Mouse (Mus musculus) neural tube, embryonic 13.5 days (tissue): ENCODE data around the gene Pigk. TPM values are rescaled to one million over a fixed set of nuclear protein-coding genes. Genes with fewer than 3 reads are reported as not detected.

Experiments used
- ATAC-seq: fragments of 200-750 bp; cut with Nextera tagmentation; 2 replicates; pipeline ENCODE4 v1.8.0; 2017; ENCODE audit warnings: low read depth, mild to moderate bottlenecking, moderate TSS enrichment, moderate library complexity
- H3K27ac ChIP-seq: fragments of 300-500 bp; sonication (generic); replicated peaks from 2 replicates; pipeline ENCODE4 v1.5.1; 2015; ENCODE audit warnings: moderate library complexity, mild to moderate bottlenecking, inconsistent platforms
- H3K27me3 ChIP-seq: fragments of 300-500 bp; sonication (generic); 2 replicates; pipeline ENCODE4 v1.6.1; 2015; ENCODE audit warnings: mild to moderate bottlenecking, inconsistent platforms
- H3K36me3 ChIP-seq: fragments of 300-500 bp; sonication (generic); 2 replicates; pipeline ENCODE4 v1.6.1; 2015; ENCODE audit warnings: mild to moderate bottlenecking, inconsistent platforms
- H3K4me1 ChIP-seq: fragments of 300-500 bp; sonication (generic); replicated peaks from 2 replicates; pipeline ENCODE4 v1.6.1; 2015; ENCODE audit warnings: inconsistent platforms
- H3K4me2 ChIP-seq: fragments of 300-500 bp; sonication (generic); 2 replicates; pipeline ENCODE4 v1.6.1; 2015; ENCODE audit warnings: inconsistent platforms, mild to moderate bottlenecking, moderate library complexity
- H3K4me3 ChIP-seq: fragments of 300-500 bp; sonication (generic); 2 replicates; pipeline ENCODE4 v1.5.1; 2015; ENCODE audit warnings: mild to moderate bottlenecking, inconsistent platforms
- H3K9ac ChIP-seq: fragments of 300-500 bp; sonication (generic); 2 replicates; pipeline ENCODE4 v1.6.1; 2015; ENCODE audit warnings: moderate library complexity, mild to moderate bottlenecking, inconsistent platforms
- H3K9me3 ChIP-seq: fragments of 300-500 bp; sonication (generic); 2 replicates; pipeline ENCODE4 v1.6.1; 2016; ENCODE audit warnings: inconsistent platforms
- WGBS: fragments of 180-500 bp; shearing (Covaris S2); methylation state at CpG from one replicate; pipeline ENCODE4 v1.1.7; 2015; 5-methylcytosine and 5-hydroxymethylcytosine counted together
- polyA plus RNA-seq: library from polyadenylated mRNA; unstranded; fragments of >200 nt; fragmentation: Nextera tagmentation; extraction: Ambion mirVana; gene quantifications from 2 replicates; pipeline ENCODE4 v1.2.1, GENCODE M21; 2015

Pigk gene
- polyA plus RNA-seq, 1 experiment from 2014 or later = 52.4 TPM

DNA sequence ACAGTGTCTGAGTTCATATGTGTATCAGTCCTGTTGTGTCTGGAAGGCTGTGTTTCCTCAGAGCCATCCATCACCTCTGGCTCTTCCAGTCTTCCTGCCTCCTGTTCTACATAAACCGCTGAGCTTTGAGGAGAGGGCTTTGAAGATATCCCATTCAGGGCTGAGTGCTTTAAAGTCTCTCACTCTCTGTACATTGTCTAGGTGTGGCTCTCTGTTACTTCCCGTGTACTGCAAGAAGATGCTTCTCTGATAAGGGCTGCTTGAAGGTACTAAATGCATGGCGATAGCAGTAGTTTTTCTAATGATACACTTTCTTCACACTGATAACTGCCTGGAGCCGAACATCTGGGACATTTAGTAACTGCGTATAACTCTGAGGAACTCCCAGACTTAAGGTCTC lies 242.1 kb downstream of the Pigk start:
- Histone ChIP-seq H3K4me2 (no peak overlapping the region), H3K9ac (no peak overlapping the region), H3K27me3 (no peaks in the 10 kb centered on the region), H3K27ac (no peak overlapping the region), H3K4me1 (peaks cover 12% of the 10 kb centered on the region), H3K36me3 (no peaks in the 10 kb centered on the region), H3K9me3 (no peaks in the 10 kb centered on the region), H3K4me3 (no peak overlapping the region)
- no peak for ATAC-seq
- 81% methylated on average over 5 of the region's 5 CpGs for WGBS

DNA sequence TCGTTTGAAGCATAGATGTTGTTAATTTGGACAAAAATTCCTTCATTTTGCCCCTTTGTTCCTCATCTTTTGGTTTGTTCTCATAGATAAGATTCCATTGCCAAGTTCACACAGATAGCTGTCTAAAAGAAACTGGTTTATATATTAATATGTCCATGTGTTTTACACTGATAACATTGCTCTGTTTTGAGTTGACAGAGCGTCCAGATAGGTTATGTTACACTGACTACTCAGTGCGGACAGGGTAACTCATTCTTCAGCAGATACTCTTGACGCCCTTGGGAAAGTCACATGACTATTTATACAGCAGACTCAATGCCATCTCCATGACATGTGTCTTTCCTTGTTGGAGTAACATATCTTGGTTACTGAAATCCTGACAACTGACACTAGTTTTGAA lies 242.9 kb downstream of the Pigk start:
- no peaks in the 10 kb centered on the region for H3K9me3 ChIP-seq
- no peaks in the 10 kb centered on the region for H3K36me3 ChIP-seq
- H3K4me1 ChIP-seq = peaks cover 15% of the 10 kb centered on the region
- H3K27ac ChIP-seq = no peak overlapping the region
- no peaks in the 10 kb centered on the region for H3K27me3 ChIP-seq
- ATAC-seq = no peak
- no peak overlapping the region for H3K9ac ChIP-seq
- H3K4me2 ChIP-seq = no peak overlapping the region
- 89% methylated on average over 4 of the region's 4 CpGs for WGBS
- H3K4me3 ChIP-seq = no peak overlapping the region

DNA sequence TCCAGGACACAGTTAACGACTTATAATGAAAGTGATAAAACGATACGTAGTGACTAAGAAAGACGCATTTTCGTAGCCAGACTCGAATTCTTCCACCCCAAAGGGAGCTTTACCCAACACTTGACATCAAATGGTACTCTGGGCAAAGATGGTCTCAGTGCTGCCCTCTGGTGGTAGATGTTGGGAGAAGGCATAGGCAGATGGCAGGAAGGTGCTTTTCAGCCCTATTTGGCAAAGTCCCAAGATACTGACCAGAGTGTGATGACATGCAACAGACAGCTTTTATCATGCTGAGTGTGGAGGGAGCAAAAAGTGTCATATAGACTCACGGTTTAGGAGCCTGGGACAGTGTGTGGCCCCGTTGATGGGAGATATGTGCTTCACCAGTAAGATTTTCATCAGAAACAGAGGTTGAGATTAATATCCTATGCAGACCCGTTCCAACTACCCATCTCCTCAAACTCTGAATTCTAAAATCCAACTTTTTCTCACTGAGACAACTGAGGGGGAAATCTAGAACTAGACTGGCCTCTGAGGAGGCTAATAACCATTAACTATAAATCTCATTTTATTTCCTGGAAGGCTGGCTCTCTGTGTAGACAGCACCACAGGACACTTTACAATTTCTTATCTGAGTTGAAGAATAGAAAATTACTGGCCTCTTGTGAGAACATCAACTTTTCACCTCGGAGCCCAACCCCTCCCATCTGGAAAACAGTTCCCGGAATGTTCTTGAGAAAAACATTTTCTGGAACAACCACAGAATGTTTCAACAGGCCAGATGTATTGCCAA lies 244.7 kb downstream of the Pigk start:
- WGBS = 65% methylated on average over 11 of the region's 11 CpGs
- Histone ChIP-seq H3K4me1 (peaks cover 15% of the 10 kb centered on the region), H3K4me2 (no peak overlapping the region), H3K36me3 (no peaks in the 10 kb centered on the region), H3K9me3 (no peaks in the 10 kb centered on the region), H3K27me3 (no peaks in the 10 kb centered on the region), H3K27ac (no peak overlapping the region), H3K9ac (no peak overlapping the region), H3K4me3 (no peak overlapping the region)
- no peak for ATAC-seq

DNA sequence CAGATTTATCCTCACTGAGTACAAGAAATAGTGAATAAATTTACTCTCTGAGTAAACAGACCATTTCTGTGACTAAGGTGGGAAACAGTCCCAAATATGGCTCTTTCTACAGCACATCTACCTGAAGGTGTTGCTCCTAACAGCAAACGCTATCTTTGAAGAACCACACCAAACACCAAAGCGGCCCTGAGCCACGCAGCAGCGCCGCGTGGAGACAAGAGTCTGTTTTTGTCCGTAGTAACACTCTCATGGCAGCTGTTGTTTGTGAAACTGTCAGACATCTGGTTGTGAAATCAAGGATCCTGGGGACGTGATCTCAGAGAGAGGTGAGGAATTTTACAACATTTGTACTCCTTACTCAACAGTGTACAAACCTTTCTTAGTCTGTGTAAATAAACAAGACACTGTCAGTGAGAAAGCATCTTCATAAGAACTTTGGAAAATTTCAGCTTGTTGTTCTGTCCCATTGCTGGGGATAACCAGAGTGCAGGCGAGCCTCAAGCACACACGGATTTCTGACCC lies 248.0 kb downstream of the Pigk start:
- no peak overlapping the region for H3K9ac ChIP-seq
- WGBS = 76% methylated on average over 10 of the region's 10 CpGs

DNA sequence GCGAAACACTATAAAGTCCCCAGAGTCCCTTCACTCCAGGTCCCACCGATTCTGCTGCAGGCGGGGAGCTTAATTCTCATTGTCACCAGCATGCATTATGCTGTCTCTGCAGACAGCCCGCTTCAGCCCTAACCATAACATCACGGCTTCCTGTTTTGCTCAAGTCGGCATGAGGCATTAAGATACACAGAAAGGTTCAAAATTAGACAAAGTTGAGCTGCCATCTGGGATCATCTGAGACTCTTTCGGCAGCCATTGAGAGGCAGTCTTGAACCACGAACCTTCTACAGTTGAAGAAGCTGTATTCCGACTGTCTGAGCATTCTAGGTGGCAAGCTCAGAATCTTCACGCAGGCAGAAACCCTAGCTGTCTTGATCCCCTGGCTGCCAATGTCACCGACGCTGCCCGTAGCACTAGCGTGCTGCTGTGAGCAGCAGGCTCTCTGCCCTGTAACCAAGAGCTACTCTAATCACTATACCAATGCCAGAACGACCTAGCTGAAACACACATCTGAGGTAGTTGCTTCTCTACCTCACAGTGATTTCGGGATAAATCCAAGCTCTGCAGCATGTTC lies 256.0 kb downstream of the Pigk start:
- Histone ChIP-seq H3K36me3 (peaks cover 3% of the 10 kb centered on the region; the same call in 1 of the 2 replicates), H3K4me1 (peaks cover 8% of the 10 kb centered on the region)

More for the DNA sequence above, 248.0 kb downstream of the Pigk start:
- no peaks in the 10 kb centered on the region for H3K9me3 ChIP-seq
- H3K27me3 ChIP-seq = no peaks in the 10 kb centered on the region
- H3K4me3 ChIP-seq = no peak overlapping the region
- H3K4me2 ChIP-seq = no peak overlapping the region
- no peak for ATAC-seq
- H3K4me1 ChIP-seq = peaks cover 15% of the 10 kb centered on the region
- H3K27ac ChIP-seq = no peak overlapping the region
- H3K36me3 ChIP-seq = peaks cover 3% of the 10 kb centered on the region; the same call in 1 of the 2 replicates

DNA sequence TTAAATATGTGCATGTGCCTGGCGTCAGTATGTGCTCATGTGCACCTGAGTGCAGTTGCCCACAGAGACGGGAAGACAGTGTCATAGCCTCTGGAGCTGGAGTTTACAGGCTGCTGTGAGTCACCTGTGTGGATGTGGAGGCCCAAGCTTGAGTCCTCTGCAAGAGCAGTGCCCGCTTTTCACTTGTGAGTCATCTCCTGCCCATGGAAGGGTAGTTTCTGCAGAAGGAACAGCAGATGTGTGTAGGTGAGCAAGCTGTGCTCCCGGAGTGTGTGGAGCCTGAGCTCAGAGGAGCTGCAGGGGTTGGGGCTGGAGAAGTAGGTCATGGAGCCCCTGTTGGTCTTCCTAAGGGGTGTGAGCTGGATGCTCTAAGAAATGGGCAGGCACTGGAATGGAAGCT lies 257.5 kb downstream of the Pigk start:
- ATAC-seq = no peak
- H3K9ac ChIP-seq = no peak overlapping the region
- peaks cover 8% of the 10 kb centered on the region for H3K4me1 ChIP-seq
- 87% methylated on average over 4 of the region's 4 CpGs for WGBS
- H3K27ac ChIP-seq = no peak overlapping the region
- H3K27me3 ChIP-seq = no peaks in the 10 kb centered on the region
- no peak overlapping the region for H3K4me2 ChIP-seq
- H3K9me3 ChIP-seq = no peaks in the 10 kb centered on the region
- H3K36me3 ChIP-seq = no peaks in the 10 kb centered on the region
- no peak overlapping the region for H3K4me3 ChIP-seq

More for the DNA sequence above, 256.0 kb downstream of the Pigk start:
- ATAC-seq = no peak
- H3K27ac ChIP-seq = no peak overlapping the region
- H3K4me3 ChIP-seq = no peak overlapping the region
- no peak overlapping the region for H3K4me2 ChIP-seq
- no peak overlapping the region for H3K9ac ChIP-seq
- H3K27me3 ChIP-seq = no peaks in the 10 kb centered on the region
- WGBS = 63% methylated on average over 16 of the region's 16 CpGs
- no peaks in the 10 kb centered on the region for H3K9me3 ChIP-seq

DNA sequence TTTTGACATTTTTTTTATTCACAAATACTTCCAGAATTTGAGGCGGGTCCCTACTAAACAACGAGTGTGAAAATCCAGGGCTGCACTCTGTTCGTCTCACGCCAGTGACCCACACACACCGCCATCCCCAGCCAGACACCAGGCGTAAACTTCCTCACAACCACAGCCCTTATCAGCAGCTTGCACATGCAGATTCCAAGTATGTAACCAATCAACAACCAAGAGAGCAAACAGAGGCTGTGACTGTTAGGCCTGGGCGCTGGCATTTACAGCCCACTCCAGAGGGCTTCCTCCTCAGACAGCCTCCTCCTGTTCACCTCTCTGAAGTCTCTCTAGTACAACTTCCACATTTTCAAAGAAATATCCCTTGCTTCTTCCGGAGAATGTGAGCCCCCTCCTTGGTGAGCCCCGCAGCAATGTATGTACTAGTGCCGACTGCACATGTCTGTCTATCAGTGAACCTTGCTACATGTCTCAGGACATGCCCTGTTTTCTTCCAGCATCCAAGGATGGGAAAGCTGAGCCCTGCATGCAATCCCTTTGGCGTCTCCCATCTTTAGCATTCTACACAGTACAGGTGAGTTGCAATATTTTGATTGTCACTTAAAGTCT lies 265.7 kb downstream of the Pigk start:
- H3K27ac ChIP-seq = no peak overlapping the region

GRCm38 (mm10) chr3:152980431-152980830 lies 266.5 kb downstream of the Pigk start:
- Histone ChIP-seq H3K4me2 (peak overlapping the region; percentile 74), H3K4me1 (peaks cover 43% of the 10 kb centered on the region), H3K9me3 (no peaks in the 10 kb centered on the region), H3K4me3 (peak overlapping the region; percentile 54), H3K27me3 (peaks cover 32% of the 10 kb centered on the region), H3K9ac (peak overlapping the region; percentile 76), H3K27ac (peak overlapping the region; percentile 62), H3K36me3 (no peaks in the 10 kb centered on the region)
- ATAC-seq = no peak
- WGBS = 9% methylated on average over 6 of the region's 6 CpGs

More for the DNA sequence above, 265.7 kb downstream of the Pigk start:
- Histone ChIP-seq H3K9ac (peak overlapping the region; percentile 76), H3K36me3 (no peaks in the 10 kb centered on the region), H3K4me2 (peak overlapping the region; percentile 74), H3K4me3 (peak overlapping the region; percentile 54), H3K27me3 (peaks cover 32% of the 10 kb centered on the region), H3K9me3 (no peaks in the 10 kb centered on the region), H3K4me1 (peaks cover 43% of the 10 kb centered on the region)
- 76% methylated on average over 11 of the region's 11 CpGs for WGBS
- ATAC-seq = no peak

DNA sequence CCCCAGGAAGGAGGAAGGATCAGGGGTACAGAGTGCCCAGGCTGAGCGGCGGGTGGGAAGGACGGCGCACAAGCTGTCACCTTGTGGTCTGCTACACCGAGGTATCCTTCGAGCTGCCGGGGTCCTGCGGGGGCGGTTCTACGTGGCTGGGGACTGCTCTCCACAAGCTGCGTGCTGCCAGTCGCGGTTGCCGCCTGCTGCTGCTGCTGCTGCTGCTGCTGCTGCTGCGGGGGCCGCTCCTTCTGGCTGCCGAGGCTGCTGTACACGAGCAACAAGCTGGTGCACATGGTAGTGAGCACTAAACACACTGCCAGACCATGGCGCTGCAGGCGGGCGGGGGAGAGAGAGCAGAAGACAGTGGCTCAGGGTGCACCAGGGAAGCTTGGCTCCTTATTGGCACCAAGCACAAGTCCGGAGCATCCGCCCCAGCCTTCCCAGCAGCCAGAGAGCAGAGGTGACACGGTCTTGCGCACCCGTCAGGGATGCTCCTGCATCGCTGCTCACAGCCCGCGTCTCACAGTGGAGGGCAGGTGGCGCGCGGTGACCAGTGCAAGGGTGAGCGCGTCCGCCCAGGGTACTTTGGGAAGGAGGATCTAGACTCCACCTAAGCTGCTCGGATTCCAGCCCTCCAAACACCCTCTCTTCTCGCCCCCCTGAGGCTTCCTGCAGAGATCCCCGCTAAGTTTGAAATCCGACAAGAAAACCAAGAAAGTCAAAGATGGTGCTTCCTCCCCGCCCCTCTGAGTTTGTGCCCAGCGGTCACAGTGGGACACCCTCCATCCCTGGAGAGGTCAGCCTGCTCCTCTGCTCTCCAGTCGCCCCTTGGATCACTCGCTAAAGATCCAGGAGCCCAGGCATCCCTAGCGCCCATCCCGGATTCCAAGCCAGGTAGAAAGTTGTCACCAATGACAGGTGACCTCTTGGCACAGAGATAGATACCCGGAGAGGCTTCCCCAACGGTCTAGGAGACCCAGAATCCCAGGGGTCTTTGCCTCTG lies 267.4 kb downstream of the Pigk start:
- Histone ChIP-seq H3K4me1 (peaks cover 43% of the 10 kb centered on the region), H3K36me3 (no peaks in the 10 kb centered on the region), H3K9ac (peak overlapping the region; percentile 76), H3K27ac (peak overlapping the region; percentile 62), H3K27me3 (peaks cover 32% of the 10 kb centered on the region), H3K4me3 (peak overlapping the region; percentile 54), H3K4me2 (peak overlapping the region; percentile 74), H3K9me3 (no peaks in the 10 kb centered on the region)
- WGBS = under 1% methylated on average over 47 of the region's 47 CpGs
- peak; percentile 80 for ATAC-seq

DNA sequence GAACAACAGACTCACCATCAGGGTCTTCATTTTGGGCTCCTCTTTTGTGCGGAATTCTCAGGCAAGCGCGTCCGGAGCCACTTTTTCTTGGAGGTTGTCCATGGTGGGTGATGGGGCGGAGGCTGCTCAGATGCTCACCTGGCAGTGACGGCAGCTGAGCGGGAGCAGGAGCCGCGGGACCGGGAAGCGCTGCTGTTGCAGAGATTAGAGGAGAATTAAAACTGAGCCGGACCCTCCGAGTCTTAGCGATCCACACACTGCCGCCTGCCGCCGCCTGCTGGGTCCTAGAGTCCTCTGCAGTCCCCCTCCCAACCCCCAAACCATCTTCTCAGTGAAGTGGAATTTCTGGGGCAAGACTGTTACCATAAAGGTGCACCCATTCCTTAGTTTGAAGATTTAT lies 268.1 kb downstream of the Pigk start, which contains the start of gene St6galnac5:
Gene St6galnac5, minus strand, starts transcription at position 259 of the 400 bp plus-strand sequence.
- Histone ChIP-seq H3K36me3 (no peaks in the 10 kb centered on the region), H3K4me2 (peak within 1 kb of the TSS; percentile 74), H3K27ac (peak within 1 kb of the TSS; percentile 62), H3K27me3 (peaks cover 32% of the 10 kb centered on the region), H3K4me3 (peak within 1 kb of the TSS; percentile 54), H3K9me3 (no peaks in the 10 kb centered on the region), H3K4me1 (peaks cover 43% of the 10 kb centered on the region), H3K9ac (peak within 1 kb of the TSS; percentile 76)
- ATAC-seq = peak; percentile 49
- WGBS = 2% methylated on average over 17 of the region's 17 CpGs

DNA sequence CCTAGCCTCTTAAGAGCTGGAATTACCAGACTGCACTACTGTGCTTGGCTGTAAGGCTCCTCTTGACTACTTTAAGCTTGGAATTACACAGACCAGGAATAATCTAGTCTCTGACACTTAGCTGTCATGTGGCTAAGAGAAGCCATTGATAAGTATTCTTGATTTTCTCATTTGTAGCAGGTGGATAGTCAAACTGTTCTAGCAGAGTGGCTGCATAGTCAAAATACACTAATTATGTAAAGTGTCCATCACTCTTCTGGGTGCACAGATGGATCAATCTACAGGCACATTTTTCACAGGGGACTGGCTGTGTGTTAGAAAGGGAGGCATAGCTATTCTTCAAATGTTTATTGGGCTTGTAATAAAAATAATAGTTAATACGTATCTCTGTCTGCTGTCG lies 276.9 kb downstream of the Pigk start:
- Histone ChIP-seq H3K4me1 (no peaks in the 10 kb centered on the region; the same call in 1 of the 2 replicates), H3K4me3 (no peak overlapping the region), H3K27me3 (no peaks in the 10 kb centered on the region), H3K9ac (no peak overlapping the region), H3K9me3 (no peaks in the 10 kb centered on the region), H3K27ac (no peak overlapping the region), H3K36me3 (no peaks in the 10 kb centered on the region), H3K4me2 (no peak overlapping the region)
- 80% methylated on average over 2 of the region's 2 CpGs for WGBS
- no peak for ATAC-seq
